Mouse (Mus musculus) layer of hippocampus, adult 8-10 months (tissue): ENCODE data around the gene Gm13084. TPM values are rescaled to one million over a fixed set of nuclear protein-coding genes. Genes with fewer than 3 reads are reported as not detected.
"Not testable (repeated sequence)": the region's sequence is repeated elsewhere in the genome, so short reads cannot be mapped to it uniquely, and the experiment has no call there.

ENCODE experiments used
- DNase-seq, 2 experiments: peaks; one replicate each; pipeline ENCODE4 v3.0.0; 2022; ENCODE audit warnings: low spot score in 2 of 2
- total RNA-seq, 4 experiments: library from RNA; stranded (reverse); gene quantifications; 2 replicates each; pipeline ENCODE4 v1.2.4; 2022

The Gm13084 gene
- not detected for total RNA-seq

DNA sequence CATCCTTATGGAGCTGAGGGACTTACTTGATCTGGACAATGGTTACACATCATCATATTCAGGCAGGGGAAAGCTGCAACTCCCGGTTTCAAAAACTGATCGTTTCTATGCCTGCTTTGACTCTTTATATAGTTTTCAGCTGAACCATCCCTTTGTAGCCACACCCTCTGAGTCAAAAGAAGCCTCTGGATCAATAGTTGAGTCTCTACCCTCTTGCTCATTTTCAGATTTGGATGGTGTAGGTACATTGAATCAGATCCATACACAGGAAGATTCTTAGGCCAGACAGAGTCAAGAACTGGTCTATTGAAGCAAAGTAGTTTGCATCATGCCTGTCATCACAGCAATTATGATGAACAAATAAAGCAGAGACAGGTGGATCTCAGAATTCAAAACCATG, at the start of gene Gm13084:
Gene Gm13084 (minus strand): TSS at position 101 of the 400 bp plus-strand sequence.
- DNase-seq, result no peak

- not testable (repeated sequence) for DNase-seq
Measured at GRCm38 (mm10) chr4:143846197-143846596, 30.3 kb upstream of the Gm13084 start, which contains the start of gene Gm13103. Gene Gm13103, plus strand, starts transcription at chr4:143846497.

DNA sequence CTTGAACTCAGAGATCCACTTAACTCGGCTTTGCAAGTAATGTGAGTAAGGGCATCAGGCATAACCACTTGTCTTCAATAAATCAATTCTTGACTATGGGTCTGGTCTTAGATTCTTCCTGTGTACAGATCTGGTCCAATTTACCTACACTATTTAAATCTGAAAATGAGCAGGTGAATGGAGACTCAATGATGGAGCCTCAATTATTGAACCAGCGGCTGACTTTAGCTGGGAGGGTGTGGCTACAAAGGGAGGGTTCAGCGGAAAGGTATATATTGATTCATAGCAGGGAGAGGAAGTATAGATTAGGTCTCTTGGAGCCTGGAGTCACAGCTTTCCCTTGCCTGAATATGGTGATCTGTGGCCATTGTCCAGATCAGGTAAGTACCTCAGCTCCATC, 26.8 kb downstream of the Gm13084 start, which contains the start of gene Gm13023:
Gene Gm13023 (plus strand): TSS at position 301 of the 400 bp plus-strand sequence.
- not testable (repeated sequence) for DNase-seq

Other genes starting within 250 kb of the Gm13084 start
- gene Gm13083, start 201.1 kb downstream of the Gm13084 start, total RNA-seq, result not detected
- not detected for gene Gm13088, start 158.8 kb downstream of the Gm13084 start, total RNA-seq
- gene Gm13089, start 113.4 kb downstream of the Gm13084 start, total RNA-seq, result not detected
- not detected for gene Gm13078, start 96.6 kb downstream of the Gm13084 start, total RNA-seq
- gene Gm13023, start 26.7 kb downstream of the Gm13084 start, total RNA-seq, result not detected
- not detected for gene Gm13103, start 30.4 kb upstream of the Gm13084 start, total RNA-seq
- not detected for gene Pramef6, start 84.3 kb upstream of the Gm13084 start, total RNA-seq
- not detected for gene Pramef25, start 134.9 kb upstream of the Gm13084 start, total RNA-seq
- gene Gm13101, start 150.9 kb upstream of the Gm13084 start, total RNA-seq, result not detected
- not detected for gene Pramef17, start 178.3 kb upstream of the Gm13084 start, total RNA-seq
- not detected for gene Pramel4, start 243.0 kb upstream of the Gm13084 start, total RNA-seq